Mouse (Mus musculus) heart, postnatal 4 days (tissue): ENCODE results near the gene Exosc6. TPM values are rescaled to one million over a fixed set of nuclear protein-coding genes. Genes with fewer than 3 reads are reported as not detected.
"Not testable (repeated sequence)": the region's sequence is repeated elsewhere in the genome, so short reads cannot be mapped to it uniquely, and the experiment has no call there.

Source experiments
- DNase-seq: peaks from one replicate; pipeline ENCODE4 v3.0.0; 2021
- total RNA-seq, 2 experiments: library from RNA; stranded (reverse); gene quantifications; 2 replicates each; pipeline ENCODE4 v1.2.3; 2021

Exosc6 gene
- total RNA-seq = not detected

DNA sequence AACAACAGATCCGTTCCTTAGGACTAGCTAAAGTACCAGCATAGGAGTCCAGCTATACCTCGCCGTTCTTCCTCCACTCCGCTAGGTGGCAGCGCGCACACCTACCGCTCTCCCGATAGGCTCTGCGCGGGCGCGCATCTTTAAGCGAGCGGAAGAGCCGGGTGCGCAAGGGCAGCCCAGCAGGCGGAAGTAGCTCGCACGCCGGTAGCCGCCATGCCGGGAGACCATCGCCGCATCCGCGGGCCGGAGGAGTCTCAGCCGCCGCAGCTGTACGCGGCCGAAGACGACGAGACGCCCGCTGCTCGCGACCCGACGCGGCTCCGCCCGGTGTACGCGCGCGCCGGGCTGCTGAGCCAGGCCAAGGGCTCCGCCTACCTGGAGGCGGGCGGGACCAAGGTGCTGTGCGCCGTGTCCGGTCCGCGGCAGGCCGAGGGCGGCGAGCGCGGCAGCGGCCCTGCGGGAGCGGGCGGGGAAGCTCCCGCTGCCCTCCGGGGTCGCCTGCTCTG is at the start of gene Exosc6:
Exosc6 (plus strand) TSS at position 182 of the 506 bp plus-strand sequence.
- peak; percentile 92 for DNase-seq

DNA sequence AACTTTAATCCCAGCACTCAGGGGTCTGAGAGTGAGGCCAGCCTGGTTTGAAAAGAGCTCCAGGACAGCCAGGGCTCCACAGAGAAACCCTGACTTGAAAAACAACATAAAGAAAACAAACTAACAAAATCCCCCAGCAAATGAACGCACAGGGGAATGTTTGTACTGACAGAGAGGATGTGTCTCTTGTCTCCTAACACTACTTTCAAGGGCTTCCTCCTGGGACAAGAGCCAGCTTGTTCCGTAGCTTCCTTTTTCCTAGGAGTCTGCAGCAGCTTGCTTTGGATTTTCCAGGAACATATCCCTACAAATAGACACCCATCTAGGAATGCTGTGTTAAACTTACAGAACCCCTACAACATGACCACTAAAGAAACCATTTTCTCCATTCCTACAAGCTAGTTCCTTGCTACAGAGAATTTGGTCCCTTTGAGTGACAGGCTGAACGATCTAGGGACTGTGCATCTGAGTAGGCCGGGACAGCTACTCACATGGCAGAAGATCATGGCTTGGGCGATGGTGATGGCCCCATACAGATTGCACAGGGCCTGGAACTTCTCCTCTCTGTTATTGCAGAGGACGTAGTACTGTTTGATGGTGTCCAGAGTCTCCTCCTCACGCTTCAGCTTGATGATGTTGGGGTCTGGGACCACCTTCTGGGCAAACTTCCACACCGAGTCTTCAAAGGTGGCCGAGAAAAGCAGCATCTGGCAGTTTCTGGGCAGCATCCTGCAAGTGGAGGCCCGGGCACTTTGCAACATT is 45.7 kb upstream of the Exosc6 start:
- DNase-seq = not testable (repeated sequence)

DNA sequence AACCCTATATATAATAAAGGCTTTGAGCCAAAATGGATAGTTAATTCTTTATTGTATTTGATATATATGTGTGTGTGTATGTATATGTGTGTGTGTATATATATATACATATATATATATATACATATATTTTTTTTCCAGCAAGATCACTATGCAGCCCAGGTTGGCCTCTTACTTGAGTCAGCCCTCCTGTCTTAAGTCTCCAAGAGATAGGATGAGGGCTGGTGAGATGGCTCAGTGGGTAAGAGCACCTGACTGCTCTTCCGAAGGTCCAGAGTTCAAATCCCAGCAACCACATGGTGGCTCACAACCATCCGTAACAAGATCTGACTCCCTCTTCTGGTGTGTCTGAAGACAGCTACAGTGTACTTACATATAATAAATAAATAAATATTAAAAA is 29.5 kb upstream of the Exosc6 start:
- DNase-seq = not testable (repeated sequence)

DNA sequence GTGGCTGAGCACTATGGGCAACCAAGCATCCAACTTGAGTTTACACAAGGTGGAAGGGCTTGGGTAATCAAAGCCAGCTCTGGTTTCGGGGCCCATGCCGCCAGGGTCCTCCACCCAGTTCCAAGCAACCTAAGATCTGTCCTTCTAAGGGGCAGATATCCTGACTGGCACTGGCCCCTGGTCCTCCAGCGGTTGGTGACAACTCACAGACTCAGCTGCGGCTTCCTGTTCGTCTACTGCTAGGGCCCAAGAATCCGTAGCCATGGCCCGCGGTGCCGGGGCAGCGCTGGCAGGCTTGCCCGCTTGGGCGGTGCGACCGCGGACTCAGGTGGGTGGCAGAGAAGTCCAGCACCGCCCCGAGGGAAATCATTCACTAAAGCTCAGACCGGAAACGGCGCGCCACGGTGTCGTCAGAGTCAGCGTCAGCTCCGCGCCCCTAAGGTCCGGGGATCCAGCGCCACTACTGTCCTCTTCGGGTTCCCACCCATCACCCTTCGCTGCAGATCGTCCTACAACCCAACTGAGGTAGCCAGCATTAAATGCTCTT is 28.7 kb upstream of the Exosc6 start:
- DNase-seq = peak; percentile 86

DNA sequence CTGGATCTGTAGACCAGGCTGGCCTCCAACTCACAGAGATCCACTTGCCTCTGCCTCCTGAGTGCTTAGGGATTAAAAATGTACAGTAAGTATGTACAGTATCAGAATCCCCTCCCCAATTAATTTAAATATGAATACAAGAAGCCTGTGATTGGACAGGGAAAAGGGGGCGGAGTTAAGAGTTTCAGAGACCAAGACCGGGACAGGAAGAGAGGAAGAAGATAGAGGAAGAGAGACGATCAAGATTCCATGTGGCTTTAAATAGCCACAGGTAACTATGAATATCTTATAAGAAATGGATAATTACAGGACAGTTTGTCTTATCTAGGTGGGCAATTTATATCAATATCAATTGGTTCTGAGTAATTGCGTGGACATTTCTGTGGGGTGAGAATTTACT is 26.6 kb upstream of the Exosc6 start:
- no peak for DNase-seq

DNA sequence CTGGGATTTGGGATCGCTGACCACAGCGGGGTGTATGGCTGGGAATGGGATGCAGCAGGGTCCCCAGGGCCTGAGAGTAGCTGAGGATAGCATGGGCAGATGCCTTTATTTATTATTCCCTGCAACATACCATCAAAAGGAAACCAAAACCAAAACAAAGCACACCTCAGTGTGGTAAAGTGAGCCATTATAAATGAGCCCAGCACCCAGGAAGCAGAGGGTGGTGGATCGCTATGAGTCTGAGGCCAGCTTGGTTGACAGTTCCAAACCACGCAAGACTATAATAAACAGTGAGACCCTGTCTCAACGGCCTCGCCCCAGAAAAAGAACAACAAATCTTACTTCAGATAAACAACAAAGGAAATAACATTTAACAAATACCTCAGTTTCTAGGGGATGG is 26.1 kb upstream of the Exosc6 start:
- no peak for DNase-seq

DNA sequence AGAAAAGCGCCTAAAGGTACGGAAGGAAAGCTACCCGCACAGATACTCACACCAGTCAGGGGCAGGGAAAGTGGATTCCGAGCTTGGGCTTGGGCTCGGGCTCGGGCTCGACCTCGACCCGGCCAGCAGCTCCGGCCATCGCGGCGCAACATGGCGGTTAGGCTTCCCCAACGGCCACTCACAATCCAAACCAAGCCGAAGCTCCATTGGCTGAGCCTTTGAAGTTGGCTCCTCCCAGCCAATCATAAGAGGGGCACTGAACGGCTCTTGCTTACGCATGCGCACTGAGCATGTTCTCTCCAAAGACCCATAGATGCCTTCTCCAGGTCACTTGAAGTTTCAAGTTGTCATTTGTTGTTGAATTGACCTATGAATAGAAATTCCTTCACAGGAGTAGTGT is 24.6 kb upstream of the Exosc6 start, which contains the start of gene Ddx19b:
Ddx19b (minus strand) TSS at position 180 of the 400 bp plus-strand sequence.
- DNase-seq = no peak

DNA sequence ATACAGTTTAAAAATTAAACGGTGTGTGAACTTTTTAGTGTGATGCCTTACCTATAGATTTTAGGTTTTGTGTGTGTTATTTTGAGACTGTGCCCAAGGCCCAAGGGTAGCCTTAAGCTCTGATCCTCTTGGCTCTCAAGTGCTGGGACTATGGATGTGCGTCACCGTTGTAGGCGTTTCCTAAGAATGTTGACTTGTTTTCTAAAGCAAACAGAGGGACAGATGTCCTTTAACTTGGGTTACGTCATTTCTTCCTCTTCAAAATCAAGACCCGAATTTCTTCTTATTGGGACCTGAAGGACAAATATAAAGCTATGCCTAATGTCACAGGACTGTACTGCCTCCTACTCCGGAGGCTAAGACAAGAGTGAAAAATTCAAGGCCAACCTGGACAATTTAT is 23.2 kb upstream of the Exosc6 start, which contains the start of gene Aars:
Aars (plus strand) TSS at position 229 of the 400 bp plus-strand sequence.
- DNase-seq = no peak

DNA sequence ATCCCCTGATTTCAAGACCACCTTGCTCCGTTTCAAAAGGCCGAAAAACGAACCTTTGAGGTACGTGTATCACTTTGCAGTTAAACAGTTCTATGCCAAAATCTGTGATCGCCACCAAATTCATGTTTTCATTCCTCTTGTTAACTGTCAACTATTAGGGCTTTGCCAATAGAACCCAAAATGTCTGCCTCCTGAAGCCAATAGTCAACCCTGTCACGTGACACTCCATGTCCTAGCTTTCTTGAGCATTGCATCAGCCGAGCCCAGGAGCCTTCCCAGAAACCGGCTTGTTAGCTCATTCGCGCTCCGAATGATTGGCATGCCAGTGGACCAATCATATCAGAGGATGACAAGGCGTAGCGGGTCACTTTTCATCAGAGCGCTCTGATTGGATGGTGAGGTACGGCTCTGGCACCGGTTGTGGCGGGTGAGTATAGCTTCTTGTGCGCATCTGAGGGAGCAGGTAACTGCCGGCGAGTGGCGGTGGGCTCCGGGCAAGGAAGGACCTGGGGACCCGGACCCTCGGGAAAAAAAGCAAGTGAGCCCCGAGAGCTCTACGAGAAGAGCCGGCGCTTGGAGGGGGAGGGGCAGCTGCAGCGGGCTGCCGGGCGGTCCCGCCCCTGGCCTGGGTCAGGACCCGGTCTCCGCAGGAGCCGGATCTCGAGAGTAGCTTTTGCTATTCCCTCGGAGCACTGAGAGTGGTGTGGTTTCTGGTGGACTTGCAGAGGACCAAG is 22.5 kb upstream of the Exosc6 start:
- peak; percentile 98 for DNase-seq

DNA sequence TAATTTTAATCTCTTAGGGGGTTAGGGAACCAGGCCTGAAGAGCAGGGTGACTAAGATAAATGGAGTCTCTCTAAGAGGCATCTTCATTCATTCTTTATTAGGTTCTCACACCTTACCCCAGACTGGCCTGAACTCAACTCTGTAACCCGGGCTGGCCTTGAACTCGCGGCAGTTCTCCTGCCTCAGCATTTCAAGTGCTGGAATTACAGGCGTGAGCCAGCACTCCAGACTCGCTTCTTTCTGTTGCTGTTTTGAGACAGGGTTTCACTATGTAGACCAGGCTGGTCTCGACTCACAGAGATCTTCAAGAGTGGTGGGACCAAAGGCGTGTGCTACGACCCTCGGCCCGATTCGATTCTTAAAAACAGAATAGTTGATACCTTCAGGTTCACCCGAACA is 21.9 kb upstream of the Exosc6 start:
- peak; percentile 30 for DNase-seq

DNA sequence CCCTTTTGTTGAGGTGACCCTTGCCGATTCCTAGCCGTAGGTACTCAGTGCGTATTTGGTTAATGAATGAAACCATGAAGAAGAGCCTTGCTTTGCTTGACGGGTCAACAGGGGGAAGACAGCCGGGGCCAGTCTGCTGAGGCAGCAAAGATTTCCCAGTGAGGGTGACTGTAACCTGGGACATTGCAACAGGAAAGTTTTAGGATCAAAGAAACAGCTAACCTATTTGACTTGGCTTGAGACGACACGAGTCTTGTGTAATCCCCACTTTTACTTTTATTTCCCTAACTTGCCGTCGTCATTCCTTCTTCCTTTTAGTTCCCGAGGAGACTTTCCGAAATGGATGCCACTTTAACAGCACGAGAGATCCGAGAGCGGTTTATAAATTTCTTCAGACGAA is 19.5 kb upstream of the Exosc6 start:
- DNase-seq = no peak

DNA sequence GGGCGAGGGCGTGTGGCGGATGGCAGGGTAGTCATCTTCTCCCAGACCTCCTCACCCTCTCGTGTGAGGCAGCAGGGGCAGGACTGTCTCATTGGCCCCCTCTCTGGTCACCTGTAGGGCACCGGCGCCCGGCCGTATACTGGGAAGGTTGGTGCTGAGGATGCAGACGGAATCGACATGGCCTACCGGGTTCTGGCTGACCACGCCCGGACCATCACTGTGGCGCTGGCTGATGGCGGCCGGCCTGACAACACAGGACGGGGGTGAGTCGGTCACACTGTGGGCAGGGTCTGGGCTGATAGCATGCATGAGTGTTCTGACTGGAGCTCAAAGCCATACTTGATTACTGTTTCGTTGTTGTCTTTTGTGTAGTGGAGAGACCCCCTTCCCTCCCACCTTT is 13.6 kb upstream of the Exosc6 start:
- DNase-seq = no peak

DNA sequence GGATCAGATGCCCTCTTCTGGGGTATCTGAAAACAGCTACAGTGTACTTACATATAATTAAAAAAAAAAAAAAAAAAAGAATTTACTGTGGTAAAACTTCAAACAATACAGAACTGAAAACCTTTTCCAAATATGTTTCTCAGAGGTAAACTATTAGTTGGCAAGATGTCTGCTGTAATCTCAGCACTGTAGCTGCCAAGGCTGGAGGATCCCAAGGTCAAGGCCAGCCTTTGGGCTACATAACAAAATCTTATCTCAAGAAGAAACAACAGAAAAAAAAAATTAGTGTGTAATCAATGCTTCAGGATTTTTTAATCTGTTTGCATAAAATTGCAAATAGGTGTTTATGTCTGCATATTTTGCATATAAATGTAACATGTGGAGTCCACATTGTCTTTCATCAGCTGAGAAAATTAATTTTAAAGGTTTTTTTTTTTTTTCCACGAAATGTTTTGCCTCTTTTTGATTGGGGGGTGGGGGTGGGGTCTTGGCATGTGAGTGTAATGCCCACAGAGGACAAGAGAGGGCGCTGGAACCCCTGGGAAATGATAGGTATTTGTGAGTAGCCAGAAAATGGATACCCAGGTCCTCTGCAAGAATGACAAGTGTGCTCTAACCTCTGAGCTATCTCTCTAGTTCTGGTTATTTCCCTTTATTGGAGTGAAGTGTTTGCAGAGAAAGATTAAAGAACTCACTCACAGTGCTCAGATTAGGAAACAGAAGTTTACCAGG is 12.0 kb upstream of the Exosc6 start:
- DNase-seq = no peak

DNA sequence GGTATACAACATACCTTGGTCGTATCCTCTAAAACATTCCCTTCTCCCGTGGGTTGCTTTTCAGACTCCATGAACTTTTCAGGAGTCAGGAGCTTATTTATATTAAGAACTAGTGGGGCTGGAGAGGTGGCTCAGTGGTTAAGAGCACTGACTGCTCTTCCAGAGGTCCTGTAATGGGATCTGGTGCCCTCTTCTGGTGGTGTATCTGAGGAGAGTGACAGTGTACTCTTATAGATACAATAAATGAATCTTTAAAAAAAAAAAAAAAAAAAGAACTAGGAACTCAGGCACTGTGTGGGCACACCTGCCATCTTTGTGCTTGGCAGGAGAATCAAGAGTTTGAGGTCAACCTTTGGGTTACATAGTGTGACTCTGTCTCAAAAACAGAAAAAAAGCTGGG is 7.4 kb upstream of the Exosc6 start:
- no peak for DNase-seq

DNA sequence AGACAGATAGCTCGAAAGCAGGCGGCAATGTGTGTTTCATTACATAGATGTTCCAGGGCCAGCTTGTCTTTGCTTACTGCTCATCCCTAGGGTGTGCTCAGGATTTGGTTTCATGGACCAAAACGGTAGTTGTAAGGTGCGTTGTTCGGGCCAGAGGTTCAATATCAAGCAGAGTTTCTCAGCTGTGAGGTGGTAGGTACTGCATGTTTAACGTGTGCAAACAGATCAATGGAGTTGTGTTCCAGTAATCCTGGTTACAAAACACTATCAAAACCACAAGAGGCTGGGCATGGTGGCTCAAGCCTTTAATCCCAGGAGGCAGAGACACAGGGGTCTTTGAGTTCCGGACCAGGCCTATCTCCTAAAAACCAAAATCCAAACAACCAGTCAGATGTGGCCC is 7.0 kb upstream of the Exosc6 start:
- DNase-seq = no peak

DNA sequence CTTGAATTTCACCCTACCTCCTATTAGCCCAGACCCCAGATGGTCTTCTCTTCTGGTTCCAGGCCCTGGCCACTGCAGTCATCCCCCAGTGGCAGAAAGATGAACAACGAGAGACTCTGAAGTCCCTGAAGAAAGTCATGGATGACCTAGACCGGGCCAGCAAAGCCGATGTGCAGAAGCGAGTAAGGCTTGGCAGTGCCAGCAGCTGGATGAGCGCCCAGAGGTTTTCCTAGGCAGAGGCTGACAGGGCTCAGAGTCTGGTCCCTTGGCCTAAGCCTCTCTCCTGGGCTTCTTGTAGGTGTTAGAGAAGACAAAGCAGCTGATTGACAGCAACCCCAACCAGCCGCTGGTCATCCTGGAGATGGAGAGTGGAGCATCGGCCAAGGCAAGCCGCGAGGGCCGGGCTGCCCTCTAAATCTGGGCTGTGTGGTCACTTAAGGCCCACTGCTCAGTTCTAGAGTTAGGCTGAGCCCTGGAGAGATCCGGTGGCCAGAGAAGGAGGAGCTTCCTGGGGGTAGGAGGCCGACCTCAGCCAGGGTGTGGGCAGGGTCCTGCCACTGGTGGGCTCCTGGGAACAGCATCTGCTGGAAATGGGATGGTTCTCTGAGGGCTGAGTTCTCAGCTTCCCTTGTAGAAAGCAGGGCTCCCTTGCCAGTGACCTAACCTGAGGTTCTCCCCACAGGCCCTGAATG is 2.2 kb upstream of the Exosc6 start:
- peak; percentile 29 for DNase-seq

DNA sequence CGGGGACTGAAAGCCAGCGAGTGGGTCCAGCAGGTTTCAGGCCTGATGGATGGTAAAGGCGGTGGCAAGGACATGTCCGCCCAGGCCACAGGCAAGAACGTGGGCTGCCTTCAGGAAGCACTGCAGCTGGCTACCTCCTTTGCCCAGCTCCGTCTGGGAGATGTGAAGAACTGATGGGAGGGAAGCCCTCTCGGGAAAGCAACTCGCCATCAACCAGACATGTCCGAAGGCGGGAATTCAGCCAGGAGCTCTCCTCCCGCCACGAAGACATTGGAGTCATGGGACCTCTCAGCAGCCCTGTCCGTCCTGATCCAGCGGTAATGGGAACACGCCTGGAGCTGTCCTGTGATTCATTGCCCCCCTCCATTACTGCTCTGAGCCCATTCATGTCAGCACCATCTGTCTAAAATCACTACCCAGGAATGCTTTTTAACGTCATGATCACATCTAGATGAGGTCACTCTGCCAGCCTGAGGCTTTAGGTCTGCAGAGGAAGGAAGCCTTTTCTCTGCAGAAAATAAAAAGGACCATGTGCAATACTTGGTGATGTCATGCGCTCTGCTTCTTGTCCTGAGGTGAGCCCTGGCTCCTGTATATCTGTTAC is 1.0 kb upstream of the Exosc6 start:
- DNase-seq = no peak

DNA sequence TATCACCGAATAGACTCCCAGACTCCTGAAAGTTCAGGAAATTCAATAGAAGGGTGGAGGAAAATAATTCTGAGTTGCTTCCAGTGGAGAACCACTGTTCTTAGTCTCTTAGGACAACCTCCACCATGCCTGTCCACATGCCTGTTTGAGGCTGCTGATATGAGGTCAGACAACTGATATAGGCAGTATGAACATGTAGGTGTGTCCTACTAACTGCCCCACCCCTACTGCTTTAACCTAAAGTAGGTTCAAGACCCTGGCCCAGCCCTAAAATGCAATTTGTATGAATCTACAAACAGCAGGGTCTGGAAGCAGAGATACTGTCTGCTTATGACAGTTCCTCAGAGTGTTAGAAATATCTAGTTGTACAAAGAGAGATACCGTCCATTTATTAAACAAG is 478 bp upstream of the Exosc6 start:
- no peak for DNase-seq

DNA sequence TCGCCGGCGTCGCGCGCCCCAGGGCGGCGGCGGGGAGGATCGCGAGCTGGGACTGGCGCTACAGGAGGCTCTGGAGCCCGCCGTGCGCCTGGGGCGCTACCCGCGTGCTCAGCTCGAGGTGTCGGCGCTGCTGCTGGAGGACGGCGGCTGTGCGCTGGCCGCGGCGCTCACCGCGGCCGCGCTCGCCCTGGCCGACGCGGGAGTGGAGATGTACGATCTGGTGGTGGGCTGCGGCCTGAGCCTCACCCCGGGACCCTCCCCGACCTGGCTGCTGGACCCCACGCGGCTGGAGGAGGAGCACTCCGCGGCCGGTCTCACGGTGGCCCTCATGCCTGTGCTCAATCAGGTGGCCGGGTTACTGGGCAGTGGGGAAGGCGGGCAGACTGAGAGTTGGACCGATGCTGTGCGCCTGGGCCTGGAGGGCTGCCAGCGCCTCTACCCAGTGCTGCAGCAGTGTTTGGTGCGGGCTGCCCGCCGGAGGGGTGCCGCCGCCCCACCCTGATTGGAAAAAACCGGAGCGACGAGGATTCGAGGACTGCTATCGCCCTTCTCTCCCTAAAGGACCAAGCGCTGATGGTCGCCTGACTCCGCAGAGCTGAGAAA is 653 bp downstream of the Exosc6 start:
- DNase-seq = peak; percentile 53

DNA sequence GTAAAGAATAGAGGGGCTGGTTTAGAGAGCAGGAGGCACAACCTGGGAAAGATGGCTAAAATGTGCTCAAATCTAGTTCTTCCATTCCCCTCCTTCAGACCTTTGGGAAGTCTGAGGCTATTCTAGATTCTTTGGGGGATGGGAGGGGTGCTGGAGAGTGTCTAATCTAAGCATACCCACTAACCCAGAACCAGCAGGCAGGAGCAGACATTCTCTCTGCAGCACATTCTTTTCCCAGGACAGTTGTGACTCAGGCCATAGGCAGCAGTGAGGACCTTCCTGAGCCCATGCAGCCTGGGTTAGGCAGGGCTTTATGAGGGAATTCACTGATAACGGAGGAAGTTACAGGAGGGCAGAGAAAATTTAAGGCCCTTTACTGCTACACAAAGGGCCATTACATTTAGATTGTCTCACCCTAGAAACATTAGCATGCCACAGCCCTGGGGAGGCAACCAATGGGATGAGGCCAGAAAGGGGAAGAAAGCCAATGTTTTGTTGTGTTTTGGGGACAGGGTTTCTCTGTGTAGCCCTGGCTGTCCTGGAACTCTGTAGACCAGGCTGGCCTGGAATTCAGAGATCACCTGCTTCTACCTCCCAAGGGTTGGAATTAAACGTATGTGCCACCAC is 2.9 kb downstream of the Exosc6 start:
- no peak for DNase-seq

DNA sequence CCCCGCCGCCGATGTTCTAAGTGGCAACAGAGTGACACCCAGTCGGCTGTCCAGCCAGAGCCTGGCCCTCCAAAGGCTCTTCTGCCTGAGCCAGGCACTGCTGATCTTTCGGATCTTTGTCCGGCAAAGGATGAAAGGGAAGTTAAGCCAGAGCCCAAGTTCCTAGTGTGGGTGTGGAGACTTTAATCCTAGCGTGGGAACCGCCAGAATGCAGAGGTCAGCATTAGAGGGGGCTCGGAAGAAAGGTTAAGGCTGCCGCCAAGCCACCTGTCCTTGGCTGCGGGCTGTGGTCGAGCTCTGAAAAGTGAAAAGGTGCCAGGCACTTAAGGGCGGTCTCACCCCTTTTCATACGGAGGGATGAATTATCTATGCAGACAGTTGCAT is 5.5 kb downstream of the Exosc6 start:
- no peak for DNase-seq
